Comparison of ENCODE assay signal across 9 mouse cellular contexts in the genomic region with DNA sequence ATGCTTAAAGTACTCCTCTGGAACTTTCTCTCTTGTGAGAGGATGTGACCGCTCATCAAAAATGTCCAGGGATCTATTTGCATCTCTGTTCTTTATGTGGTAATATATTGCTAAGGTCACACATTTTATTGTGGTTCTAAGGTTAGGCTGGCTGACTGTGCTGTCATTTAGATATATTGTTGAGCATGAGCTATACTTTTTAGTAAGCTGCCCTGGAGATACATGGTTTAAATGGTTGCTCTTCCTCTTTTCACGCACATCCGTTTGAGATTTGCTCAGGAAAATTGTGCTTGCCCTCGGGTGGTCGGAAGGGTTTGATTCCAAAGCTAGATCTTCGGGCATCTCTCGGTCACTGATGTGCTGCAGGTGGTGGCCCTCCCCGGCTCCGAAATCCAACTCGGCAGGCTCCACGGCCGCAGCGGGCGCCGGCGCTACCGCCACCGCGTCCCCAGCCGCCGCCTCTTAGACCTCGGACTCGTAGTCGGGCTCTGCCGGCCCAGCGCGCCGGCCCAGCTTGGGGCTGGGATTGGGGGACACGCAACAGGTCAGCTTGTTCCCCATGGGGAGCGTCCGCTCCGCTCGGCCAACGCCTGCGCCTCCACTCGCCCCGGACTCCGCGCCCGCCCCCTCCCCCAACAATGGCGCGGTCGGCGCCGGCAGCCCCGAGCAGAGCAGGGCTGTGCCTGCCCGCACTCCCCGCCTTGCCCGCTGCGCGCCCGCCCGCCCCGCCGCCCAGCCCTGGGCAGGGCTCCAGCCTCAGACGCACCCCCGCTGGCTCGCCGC. TPM values are rescaled to one million over a fixed set of nuclear protein-coding genes. Genes with fewer than 3 reads are reported as not detected.
DNase-seq lines count a peak whose midpoint lies in the region; ATAC-seq and TF ChIP-seq lines count a peak whose summit lies in the region.
"Had no signal": no experiment of that assay in that cellular context is flagged by ENCODE, and none has a peak within 500 bp of the region (broad histone marks: within the 10 kb centered on the region; RNA-seq: fewer than 3 reads in every experiment).

No protein-coding gene starts in this region.

- no peaks in the 10 kb centered on the region for H3K9me3 ChIP-seq in kidney, postnatal 0 days (replicated peaks; ENCODE audit: low read length)
- H3K9me3 ChIP-seq in embryonic facial prominence, embryonic 12.5 days, result no peaks in the 10 kb centered on the region
- no peaks in the 10 kb centered on the region for H3K9me3 ChIP-seq in hindbrain, embryonic 12.5 days (replicated peaks)
- no peaks in the 10 kb centered on the region for H3K9me3 ChIP-seq in lung, embryonic 15.5 days
- H3K9me3 ChIP-seq in stomach, embryonic 16.5 days (replicated peaks; ENCODE audit: control insufficient read depth, low read length), result no peaks in the 10 kb centered on the region
- H3K9me3 ChIP-seq: G1E had no signal

- peak; percentile 82 for ATAC-seq in kidney, postnatal 0 days (replicated peaks; ENCODE audit: low FRiP score, low read depth)
- ATAC-seq in embryonic facial prominence, embryonic 12.5 days (ENCODE audit: insufficient number of reproducible peaks, insufficient read depth, low FRiP score, low TSS enrichment), result peak; percentile 84; the same call in 1 of the 2 replicates
- ATAC-seq in hindbrain, embryonic 12.5 days (ENCODE audit: low FRiP score), result peak; percentile 91
- ATAC-seq in lung, embryonic 15.5 days (ENCODE audit: borderline replicate concordance, extremely low read depth, low FRiP score, low TSS enrichment), result peak; percentile 90
- peak; percentile 89 for ATAC-seq in stomach, embryonic 16.5 days (ENCODE audit: insufficient read depth, low FRiP score)

- H3K27me3 ChIP-seq in kidney, postnatal 0 days (ENCODE audit: insufficient read depth, low read length), result no peaks in the 10 kb centered on the region
- H3K27me3 ChIP-seq in embryonic facial prominence, embryonic 12.5 days, result peaks cover 7% of the 10 kb centered on the region
- peaks cover 6% of the 10 kb centered on the region for H3K27me3 ChIP-seq in hindbrain, embryonic 12.5 days
- no peaks in the 10 kb centered on the region for H3K27me3 ChIP-seq in lung, embryonic 15.5 days
- no peaks in the 10 kb centered on the region for H3K27me3 ChIP-seq in stomach, embryonic 16.5 days (ENCODE audit: control insufficient read depth, insufficient read depth, low read length)
- H3K27me3 ChIP-seq in cerebellum, adult 2 months (ENCODE audit: control insufficient read depth, insufficient read depth, low read length), result no peaks in the 10 kb centered on the region; the same call in 1 of the 2 replicates

- no peaks in the 10 kb centered on the region for H3K4me1 ChIP-seq in kidney, postnatal 0 days (replicated peaks; ENCODE audit: insufficient read depth, low read length)
- no peaks in the 10 kb centered on the region for H3K4me1 ChIP-seq in embryonic facial prominence, embryonic 12.5 days
- H3K4me1 ChIP-seq in hindbrain, embryonic 12.5 days, result no peaks in the 10 kb centered on the region
- no peaks in the 10 kb centered on the region for H3K4me1 ChIP-seq in lung, embryonic 15.5 days
- H3K4me1 ChIP-seq in stomach, embryonic 16.5 days (ENCODE audit: control insufficient read depth, insufficient read depth, low read length), result no peaks in the 10 kb centered on the region
- H3K4me1 ChIP-seq in cerebellum, adult 2 months (ENCODE audit: control insufficient read depth, insufficient read depth, low read length), result no peaks in the 10 kb centered on the region

- H3K4me2 ChIP-seq in kidney, postnatal 0 days (ENCODE audit: low read length), result peak overlapping the region; percentile 67
- peak overlapping the region; percentile 59 for H3K4me2 ChIP-seq in embryonic facial prominence, embryonic 12.5 days (replicated peaks)
- peak overlapping the region; percentile 60 for H3K4me2 ChIP-seq in hindbrain, embryonic 12.5 days (replicated peaks)
- peak overlapping the region; percentile 78 for H3K4me2 ChIP-seq in lung, embryonic 15.5 days
- peak overlapping the region; percentile 62 for H3K4me2 ChIP-seq in stomach, embryonic 16.5 days (ENCODE audit: low read depth, low read length)

- no peak for TF ChIP-seq CTCF in kidney, postnatal 0 days (IDR thresholded peaks at IDR 0.05; ENCODE audit: low read depth)
- no peak for TF ChIP-seq CTCF in cerebellum, adult 2 months (IDR thresholded peaks at IDR 0.05; ENCODE audit: borderline replicate concordance, insufficient read depth, low read depth, low read length)

- DNase-seq in kidney, postnatal 0 days (ENCODE audit: low spot score), result peak; percentile 3
- DNase-seq in kidney, adult 9 months, result no peak
- no peak for DNase-seq in cerebellum, adult 2 months
- no peak for DNase-seq in spleen, adult 18-20 months

- H3K9ac ChIP-seq in kidney, postnatal 0 days (ENCODE audit: low read depth, low read length), result peak overlapping the region; percentile 50; the same call in 1 of the 2 replicates
- peak overlapping the region; percentile 38 for H3K9ac ChIP-seq in embryonic facial prominence, embryonic 12.5 days
- H3K9ac ChIP-seq in hindbrain, embryonic 12.5 days, result peak overlapping the region; percentile 55
- H3K9ac ChIP-seq in lung, embryonic 15.5 days, result peak overlapping the region; percentile 36; the same call in 1 of the 2 replicates
- peak overlapping the region; percentile 65 for H3K9ac ChIP-seq in stomach, embryonic 16.5 days (ENCODE audit: low read length)

- H3K36me3 ChIP-seq in kidney, postnatal 0 days (ENCODE audit: insufficient read depth, low read length), result no peaks in the 10 kb centered on the region
- no peaks in the 10 kb centered on the region for H3K36me3 ChIP-seq in embryonic facial prominence, embryonic 12.5 days
- no peaks in the 10 kb centered on the region for H3K36me3 ChIP-seq in hindbrain, embryonic 12.5 days
- H3K36me3 ChIP-seq in lung, embryonic 15.5 days, result no peaks in the 10 kb centered on the region
- no peaks in the 10 kb centered on the region for H3K36me3 ChIP-seq in stomach, embryonic 16.5 days (ENCODE audit: control insufficient read depth, insufficient read depth, low read length)
- H3K36me3 ChIP-seq: G1E had no signal

- H3K27ac ChIP-seq in kidney, postnatal 0 days, result no peak overlapping the region
- no peak overlapping the region for H3K27ac ChIP-seq in embryonic facial prominence, embryonic 12.5 days
- H3K27ac ChIP-seq in hindbrain, embryonic 12.5 days, result no peak overlapping the region
- H3K27ac ChIP-seq in lung, embryonic 15.5 days, result no peak overlapping the region
- no peak overlapping the region for H3K27ac ChIP-seq in stomach, embryonic 16.5 days (ENCODE audit: low read length)
- no peak overlapping the region for H3K27ac ChIP-seq in cerebellum, adult 2 months (ENCODE audit: insufficient read depth, low read length)

- H3K4me3 ChIP-seq in kidney, postnatal 0 days (replicated peaks; ENCODE audit: low read depth, low read length), result peak overlapping the region; percentile 43
- peak overlapping the region; percentile 44 for H3K4me3 ChIP-seq in embryonic facial prominence, embryonic 12.5 days
- H3K4me3 ChIP-seq in hindbrain, embryonic 12.5 days, result peak overlapping the region; percentile 50
- peak overlapping the region; percentile 49 for H3K4me3 ChIP-seq in lung, embryonic 15.5 days
- peak overlapping the region; percentile 52 for H3K4me3 ChIP-seq in stomach, embryonic 16.5 days (replicated peaks; ENCODE audit: low read length)
- no peak overlapping the region for H3K4me3 ChIP-seq in cerebellum, adult 2 months (replicated peaks; ENCODE audit: insufficient read depth, low read depth, low read length)

- 3% methylated on average over 52 of the region's 59 CpGs for WGBS in kidney, postnatal 0 days
- WGBS in embryonic facial prominence, embryonic 12.5 days, result 2% methylated on average over 58 of the region's 59 CpGs
- WGBS in hindbrain, embryonic 12.5 days, result 3% methylated on average over 59 of the region's 59 CpGs
- 2% methylated on average over 46 of the region's 59 CpGs for WGBS in lung, embryonic 15.5 days
- 3% methylated on average over 49 of the region's 59 CpGs for WGBS in stomach, embryonic 16.5 days
- WGBS in cerebellum, adult 2 months, result 3% methylated on average over 52 of the region's 59 CpGs

- no peak for TF ChIP-seq POLR2A in cerebellum, adult 2 months (IDR thresholded peaks at IDR 0.05; ENCODE audit: borderline replicate concordance, insufficient read depth, low read length)

RNA-seq across cellular contexts. Expression of gene Trim30d, which starts 5.9 kb away (rescaled TPM):
- polyA plus RNA-seq in kidney, postnatal 0 days (2015; fragmentation: Nextera tagmentation; extraction: Ambion mirVana), result 0.78 and 1.2 TPM in 2 replicates
- 0.15 and 0.27 TPM in 2 replicates for polyA plus RNA-seq in embryonic facial prominence, embryonic 12.5 days (2016; fragmentation: Nextera tagmentation; extraction: Ambion mirVana)
- 0.12 and 0.25 TPM in 2 replicates for polyA plus RNA-seq in hindbrain, embryonic 12.5 days (2016; fragmentation: Nextera tagmentation; extraction: Ambion mirVana)
- 0.55 and 0.76 TPM in 2 replicates for polyA plus RNA-seq in lung, embryonic 15.5 days (2015; fragmentation: Nextera tagmentation; extraction: Ambion mirVana)
- polyA plus RNA-seq in stomach, embryonic 16.5 days (2015; fragmentation: Nextera tagmentation; extraction: Ambion mirVana), result 0.62 and 1.1 TPM in 2 replicates
- polyA plus RNA-seq in cerebellum, adult 2 months (2012; rRNA removed), result 0.88 and 1.0 TPM in 2 replicates
- polyA plus RNA-seq: G1E had no signal

RNA-seq across cellular contexts. Expression of gene Trim30a, which starts 36.8 kb away (rescaled TPM):
- 3.7 and 4.5 TPM in 2 replicates for polyA plus RNA-seq in kidney, postnatal 0 days (2015; fragmentation: Nextera tagmentation; extraction: Ambion mirVana)
- 0.72 and 1.3 TPM in 2 replicates for polyA plus RNA-seq in embryonic facial prominence, embryonic 12.5 days (2016; fragmentation: Nextera tagmentation; extraction: Ambion mirVana)
- polyA plus RNA-seq in hindbrain, embryonic 12.5 days (2016; fragmentation: Nextera tagmentation; extraction: Ambion mirVana), result 0.69 and 1.3 TPM in 2 replicates
- 1.0 and 1.9 TPM in 2 replicates for polyA plus RNA-seq in lung, embryonic 15.5 days (2015; fragmentation: Nextera tagmentation; extraction: Ambion mirVana)
- 1.8 and 2.4 TPM in 2 replicates for polyA plus RNA-seq in stomach, embryonic 16.5 days (2015; fragmentation: Nextera tagmentation; extraction: Ambion mirVana)
- 1.6 TPM in 2 replicates for polyA plus RNA-seq in cerebellum, adult 2 months (2012; rRNA removed)

RNA-seq across cellular contexts. Expression of gene Olfr651, which starts 48.2 kb away (rescaled TPM):
- polyA plus RNA-seq in kidney, postnatal 0 days (2015; fragmentation: Nextera tagmentation; extraction: Ambion mirVana), result not detected in 2 replicates
- polyA plus RNA-seq in embryonic facial prominence, embryonic 12.5 days (2016; fragmentation: Nextera tagmentation; extraction: Ambion mirVana), result not detected in 2 replicates
- not detected in 2 replicates for polyA plus RNA-seq in hindbrain, embryonic 12.5 days (2016; fragmentation: Nextera tagmentation; extraction: Ambion mirVana)
- polyA plus RNA-seq in lung, embryonic 15.5 days (2015; fragmentation: Nextera tagmentation; extraction: Ambion mirVana), result not detected in 2 replicates
- polyA plus RNA-seq in stomach, embryonic 16.5 days (2015; fragmentation: Nextera tagmentation; extraction: Ambion mirVana), result not detected in 2 replicates
- not detected in 2 replicates for polyA plus RNA-seq in cerebellum, adult 2 months (2012; rRNA removed)
- polyA plus RNA-seq: G1E had no signal

RNA-seq across cellular contexts. Expression of gene Olfr652, which starts 58.9 kb away (rescaled TPM):
- not detected in 2 replicates for polyA plus RNA-seq in kidney, postnatal 0 days (2015; fragmentation: Nextera tagmentation; extraction: Ambion mirVana)
- polyA plus RNA-seq in embryonic facial prominence, embryonic 12.5 days (2016; fragmentation: Nextera tagmentation; extraction: Ambion mirVana), result not detected in 2 replicates
- not detected in 2 replicates for polyA plus RNA-seq in hindbrain, embryonic 12.5 days (2016; fragmentation: Nextera tagmentation; extraction: Ambion mirVana)
- polyA plus RNA-seq in lung, embryonic 15.5 days (2015; fragmentation: Nextera tagmentation; extraction: Ambion mirVana), result not detected in 2 replicates
- not detected in 2 replicates for polyA plus RNA-seq in stomach, embryonic 16.5 days (2015; fragmentation: Nextera tagmentation; extraction: Ambion mirVana)
- polyA plus RNA-seq in cerebellum, adult 2 months (2012; rRNA removed), result not detected in 2 replicates
- polyA plus RNA-seq: G1E had no signal
